Mouse (Mus musculus) lung, postnatal 25 days (tissue): ENCODE data around the gene Npy2r.

Source experiments
- DNase-seq: peaks from one replicate; pipeline ENCODE4 v3.0.0; 2022; ENCODE audit warnings: low spot score

Npy2r gene

DNA sequence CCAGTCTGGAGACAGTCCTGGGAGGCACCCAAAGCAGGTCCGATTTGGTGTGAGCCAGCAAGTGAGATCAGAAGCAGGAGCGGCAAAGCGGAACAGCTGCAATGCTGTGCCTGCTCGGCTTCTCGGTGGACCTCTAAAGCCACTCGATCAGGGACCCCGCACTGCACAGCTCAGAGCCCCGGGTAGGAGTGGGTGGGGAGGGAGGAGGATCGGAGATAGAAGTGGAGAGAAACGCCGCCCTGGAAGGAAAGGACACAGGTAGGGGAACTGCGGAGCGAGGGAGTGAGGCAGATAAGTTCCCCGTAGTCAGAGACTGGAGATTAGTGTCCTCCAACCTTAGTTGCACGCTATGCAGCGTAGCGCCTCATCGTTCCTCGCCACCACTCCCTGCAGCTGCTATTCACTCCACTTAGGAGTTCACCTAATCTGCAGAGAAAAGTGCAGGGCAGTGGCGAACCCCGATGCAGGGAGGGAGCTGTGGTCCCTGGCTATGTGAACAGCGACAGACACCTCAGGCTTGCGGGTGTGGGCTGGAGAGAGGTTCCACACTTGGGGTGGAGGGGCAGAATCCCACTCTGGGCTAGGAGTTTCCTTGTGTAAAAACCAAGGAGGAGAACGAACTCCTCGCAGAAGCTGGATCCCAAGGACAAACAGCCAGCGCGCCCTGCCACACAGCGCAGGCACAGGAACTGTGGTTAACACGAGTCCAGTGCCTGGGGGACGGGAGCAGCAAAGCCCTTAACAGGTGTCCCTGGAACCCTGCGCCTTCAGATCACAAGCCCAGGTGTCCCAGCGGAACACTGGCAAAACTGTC, at the start of gene Npy2r:
Npy2r (minus strand) TSS at position 177 of the 814 bp plus-strand sequence.
- DNase-seq = no peak

DNA sequence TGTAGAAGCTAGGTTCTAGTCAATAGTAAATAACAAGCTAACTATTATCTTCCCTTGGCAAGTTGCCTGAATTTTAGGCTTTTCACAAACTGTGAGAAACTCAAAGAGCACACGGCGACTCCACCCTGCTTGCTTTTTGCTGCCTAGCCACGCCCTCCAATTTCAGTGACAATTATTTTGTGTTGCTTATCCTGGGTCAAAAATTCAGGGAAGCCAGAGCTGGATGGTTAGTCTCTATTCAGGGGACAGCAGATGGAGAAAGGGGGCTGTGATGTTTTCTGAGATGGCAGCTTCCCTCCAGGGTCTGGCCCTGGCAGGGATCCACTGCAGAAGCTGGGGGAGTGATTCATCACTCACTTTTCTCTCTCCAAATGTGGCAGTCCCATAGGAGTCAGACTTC, 9.9 kb upstream of the Npy2r start:
- no peak for DNase-seq

DNA sequence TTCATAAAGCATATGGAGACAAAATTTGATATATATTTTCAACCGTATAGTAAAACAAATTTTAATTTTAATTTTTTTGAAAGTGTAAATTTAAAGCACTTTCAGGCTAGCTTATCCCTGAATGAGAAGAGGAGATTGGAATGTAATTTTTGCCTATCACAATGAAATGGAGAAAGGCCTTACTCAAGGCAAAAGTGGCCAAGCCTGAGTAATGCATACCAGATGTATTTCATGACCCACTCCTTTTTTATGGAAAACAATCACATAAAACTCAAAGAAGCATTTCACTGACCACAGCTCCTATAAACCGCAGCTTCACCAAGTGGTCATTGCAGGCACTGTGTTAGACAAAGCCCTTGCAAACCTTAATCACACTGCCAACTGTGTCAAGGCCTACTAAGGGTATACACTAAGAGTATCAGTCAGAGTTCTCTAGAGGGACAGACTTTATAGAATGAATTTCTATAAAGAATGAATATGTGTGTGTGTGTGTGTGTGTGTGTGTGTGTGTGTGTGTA, 8.5 kb upstream of the Npy2r start:
- DNase-seq = no peak

DNA sequence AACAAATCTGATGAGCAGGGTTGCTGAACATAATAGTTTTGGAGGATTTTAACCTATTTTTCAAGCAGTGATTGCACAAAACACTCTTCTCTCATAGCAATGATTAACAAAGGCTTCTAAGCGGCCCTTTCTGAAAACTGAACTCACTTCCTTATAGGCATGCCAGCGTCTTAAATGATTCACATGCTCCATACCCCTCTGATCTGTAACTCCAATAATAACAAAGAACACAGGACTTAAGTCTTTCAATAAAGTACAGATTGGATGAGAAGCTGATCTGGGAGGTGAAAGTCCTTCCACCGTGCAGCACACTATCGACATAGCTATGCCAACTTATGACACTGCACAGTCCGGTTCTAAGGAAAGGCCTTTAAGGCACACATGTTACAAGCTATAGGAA, 2.0 kb upstream of the Npy2r start:
- no peak for DNase-seq

DNA sequence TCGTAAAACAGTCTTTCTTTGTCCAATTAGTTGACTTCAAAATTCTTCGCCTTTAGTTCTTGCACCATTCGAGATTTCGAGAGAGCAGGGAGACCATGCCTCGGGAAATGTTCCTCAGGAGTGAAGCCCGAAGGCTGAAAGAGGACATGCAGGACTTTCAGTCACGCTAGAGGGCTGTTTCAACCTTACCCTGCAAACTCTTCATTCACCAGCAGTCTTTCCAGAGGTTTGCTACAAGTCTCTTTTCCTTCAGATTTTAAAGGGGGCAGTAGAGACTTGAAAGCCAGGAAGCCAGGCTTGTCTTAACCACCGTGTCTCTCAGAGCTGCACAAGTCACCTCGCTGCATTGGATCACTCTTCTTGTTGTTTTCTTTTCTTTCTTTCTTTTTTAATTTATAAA, 869 bp upstream of the Npy2r start:
- no peak for DNase-seq

DNA sequence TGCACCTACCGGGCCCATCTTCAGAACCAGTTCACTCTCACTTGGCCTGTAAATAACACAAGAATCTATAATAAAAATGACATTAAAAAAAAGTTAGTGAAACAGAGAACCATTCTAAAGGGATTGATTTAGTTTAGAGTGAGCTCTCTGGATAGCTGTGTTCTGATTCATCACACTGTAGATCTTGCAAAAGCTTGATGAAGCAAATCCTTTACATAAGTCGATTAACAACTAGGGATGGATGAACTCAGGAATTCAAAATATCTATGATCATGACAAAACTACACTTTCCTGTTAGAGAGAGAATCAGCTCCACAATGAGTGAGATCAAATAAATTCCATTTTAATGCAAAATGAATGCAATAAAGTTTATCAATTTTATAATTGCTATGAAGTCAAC, 6.4 kb downstream of the Npy2r start:
- no peak for DNase-seq

DNA sequence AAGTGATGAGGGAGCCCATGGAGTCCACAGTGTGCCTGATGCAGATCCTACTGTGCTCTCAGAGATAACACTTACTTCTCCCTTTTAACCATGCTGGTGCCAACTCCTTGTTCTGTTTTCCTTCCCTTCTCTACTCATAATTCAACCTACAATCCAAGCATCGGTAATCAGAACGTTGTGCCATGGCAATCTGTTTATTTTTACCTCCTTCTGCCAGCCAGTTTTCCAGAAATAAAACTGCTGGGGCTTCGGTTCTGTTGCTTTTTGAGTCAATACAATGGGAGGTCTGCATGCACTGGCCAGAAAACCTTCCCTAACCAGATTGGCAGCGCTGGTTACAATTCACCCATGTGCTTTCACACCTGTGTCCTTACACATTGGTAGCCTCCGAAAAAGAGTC, 7.9 kb downstream of the Npy2r start:
- no peak for DNase-seq

DNA sequence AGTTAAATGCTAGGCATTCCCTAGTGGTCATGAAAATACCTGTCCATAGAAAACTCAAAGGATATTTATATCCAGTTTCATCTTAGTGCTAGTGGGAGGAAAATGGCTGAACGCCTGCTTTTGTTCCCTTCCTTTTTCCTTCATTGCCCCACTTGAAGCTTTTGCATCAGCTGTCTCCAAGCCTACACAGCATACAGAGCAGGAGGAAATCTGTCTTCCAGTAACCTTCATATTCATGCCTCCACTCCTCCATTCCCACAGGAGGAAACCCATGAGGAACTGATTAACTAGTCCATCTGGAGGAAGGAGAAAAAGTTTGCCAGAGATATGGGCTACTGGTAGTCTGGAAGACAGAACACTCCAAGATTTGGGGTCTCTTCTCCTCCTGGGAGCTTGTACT, 23.1 kb downstream of the Npy2r start:
- DNase-seq = no peak

DNA sequence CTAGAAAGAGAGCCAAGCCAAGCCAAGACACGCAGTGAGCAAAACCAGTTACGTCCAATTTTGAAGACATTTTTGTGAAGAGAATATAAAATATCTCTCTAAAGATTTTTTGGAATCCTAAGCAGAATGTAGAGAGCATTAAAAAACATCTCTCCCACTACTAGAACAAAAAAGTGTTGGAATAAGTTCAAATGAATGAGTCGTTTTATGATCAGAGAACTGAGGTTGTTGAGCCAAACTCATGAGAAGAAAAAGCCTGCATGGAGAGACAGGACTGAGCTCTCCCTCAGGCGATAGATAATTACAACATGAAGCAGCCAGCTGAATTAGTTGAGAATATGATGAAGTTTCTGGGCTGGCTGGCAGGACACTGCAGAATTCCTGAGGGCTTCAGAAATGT, 49.9 kb downstream of the Npy2r start:
- DNase-seq = no peak
